Mouse (Mus musculus) MEL (cell line): Measurements from ENCODE around the gene P2rx2. TPM values are rescaled to one million over a fixed set of nuclear protein-coding genes. Genes with fewer than 3 reads are reported as not detected.

Experiments used
- DNase-seq: peaks from one replicate; pipeline ENCODE4 v3.0.0; 2011; ENCODE audit warnings: low read depth, low spot score
- H3K27ac ChIP-seq: 2 replicates; pipeline ENCODE4 v1.5.1; 2012; ENCODE audit warnings: low read depth, mild to moderate bottlenecking, control low read depth, low read length, moderate library complexity; ENCODE audit not compliant: control insufficient read depth
- H3K27me3 ChIP-seq, 2 experiments: fragments of 150-350 bp in 1 of 2; sonication (generic) in 1 of 2; 2 replicates each; pipeline ENCODE4 v1.6.1; 2012; ENCODE audit warnings: low read length in 2 of 2, mild to moderate bottlenecking in 2 of 2, improper control_type of control experiment in 1 of 2, moderate library complexity in 1 of 2; ENCODE audit not compliant: insufficient read depth in 2 of 2, control insufficient read depth in 1 of 2
- H3K36me3 ChIP-seq, 2 experiments: 2 replicates each; pipeline ENCODE4 v1.6.1; 2012 to 2014; ENCODE audit warnings: low read length in 2 of 2, improper control_type of control experiment in 1 of 2, inconsistent platforms in 1 of 2, mild to moderate bottlenecking in 1 of 2; ENCODE audit not compliant: insufficient read depth in 2 of 2, control insufficient read depth in 1 of 2
- H3K4me1 ChIP-seq, 2 experiments: fragments of 150-350 bp in 1 of 2; sonication (generic) in 1 of 2; 2 replicates each; pipeline ENCODE4 v1.6.1; 2012; ENCODE audit warnings: low read length in 2 of 2, improper control_type of control experiment in 1 of 2, mild to moderate bottlenecking in 1 of 2; ENCODE audit not compliant: insufficient read depth in 2 of 2, control insufficient read depth in 1 of 2
- H3K4me3 ChIP-seq, 2 experiments: fragments of 150-350 bp in 1 of 2; sonication (generic) in 1 of 2; 2 replicates each; pipeline ENCODE4 v1.5.1; 2012; ENCODE audit warnings: low read depth in 2 of 2, low read length in 2 of 2, mild to moderate bottlenecking in 2 of 2, moderate library complexity in 2 of 2, control low read depth in 1 of 2, improper control_type of control experiment in 1 of 2; ENCODE audit not compliant: control insufficient read depth in 1 of 2, insufficient read depth in 1 of 2
- H3K79me2 ChIP-seq: 2 replicates; pipeline ENCODE4 v1.6.1; 2012; ENCODE audit warnings: mild to moderate bottlenecking, low read length, moderate library complexity; ENCODE audit not compliant: control insufficient read depth, poor library complexity, insufficient read depth
- H3K9ac ChIP-seq: 2 replicates; pipeline ENCODE4 v1.6.1; 2012; ENCODE audit warnings: low read depth, mild to moderate bottlenecking, control low read depth, low read length, moderate library complexity; ENCODE audit not compliant: control insufficient read depth, poor library complexity, severe bottlenecking
- H3K9me3 ChIP-seq: fragments of 150-350 bp; sonication (generic); replicated peaks from 2 replicates; pipeline ENCODE4 v1.6.1; 2012; ENCODE audit warnings: mild to moderate bottlenecking, low read length, improper control_type of control experiment, moderate library complexity; ENCODE audit not compliant: insufficient read depth
- ETS1 ChIP-seq: IDR thresholded peaks from 2 replicates; pipeline ENCODE4 v1.6.1; 2012; ENCODE audit warnings: low read depth, mild to moderate bottlenecking, inconsistent platforms, low read length, improper control_type of control experiment, moderate library complexity
- GABPA ChIP-seq: IDR thresholded peaks from 2 replicates; pipeline ENCODE4 v1.6.1; 2012; ENCODE audit warnings: low read depth, mild to moderate bottlenecking, inconsistent platforms, low read length, improper control_type of control experiment, moderate library complexity
- KAT2A ChIP-seq: conservative IDR thresholded peaks from 2 replicates; pipeline ENCODE4 v1.6.1; 2012; ENCODE audit warnings: low read depth, low read length, improper control_type of control experiment, inconsistent platforms
- MEF2A ChIP-seq: IDR thresholded peaks from 2 replicates; pipeline ENCODE4 v1.6.1; 2014; ENCODE audit warnings: low read depth, mild to moderate bottlenecking, inconsistent platforms, low read length, improper control_type of control experiment; ENCODE audit not compliant: poor library complexity, insufficient replicate concordance, severe bottlenecking; ENCODE audit errors: extremely low read depth
- MXI1 ChIP-seq: IDR thresholded peaks from 2 replicates; pipeline ENCODE4 v1.6.1; 2011; ENCODE audit warnings: mild to moderate bottlenecking, low read depth, low read length, improper control_type of control experiment
- MYB ChIP-seq: IDR thresholded peaks from 2 replicates; pipeline ENCODE4 v1.6.1; 2011; ENCODE audit warnings: mild to moderate bottlenecking, low read depth, low read length, improper control_type of control experiment
- NELFE ChIP-seq: IDR thresholded peaks from 2 replicates; pipeline ENCODE4 v1.6.1; 2011; ENCODE audit warnings: low read depth, low read length, improper control_type of control experiment
- TBP ChIP-seq: IDR thresholded peaks from 2 replicates; pipeline ENCODE4 v1.8.0; 2011; ENCODE audit warnings: low read depth, low read length, improper control_type of control experiment
- USF1 ChIP-seq: IDR thresholded peaks from 2 replicates; pipeline ENCODE4 v1.6.1; 2014; ENCODE audit warnings: low read depth, mild to moderate bottlenecking, inconsistent platforms, low read length, improper control_type of control experiment, moderate library complexity
- USF2 ChIP-seq, 2 experiments: IDR thresholded peaks; 2 replicates each; pipeline ENCODE4 v1.6.1; 2011 to 2012; ENCODE audit warnings: improper control_type of control experiment in 2 of 2, low read length in 2 of 2, borderline replicate concordance in 1 of 2, inconsistent platforms in 1 of 2, low read depth in 1 of 2, mild to moderate bottlenecking in 1 of 2; ENCODE audit not compliant: insufficient read depth in 1 of 2
- ZKSCAN1 ChIP-seq: IDR thresholded peaks from 2 replicates; pipeline ENCODE4 v1.6.1; 2012; ENCODE audit warnings: low read depth, mild to moderate bottlenecking, inconsistent platforms, low read length, improper control_type of control experiment, moderate library complexity
- ZNF384 ChIP-seq: IDR thresholded peaks from 2 replicates; pipeline ENCODE4 v1.6.1; 2012; ENCODE audit warnings: low read depth, mild to moderate bottlenecking, inconsistent platforms, low read length, improper control_type of control experiment
- polyA plus RNA-seq, 2 experiments: library from polyadenylated mRNA; stranded (reverse) in 1 of 2; unstranded in 1 of 2; fragments of >175 nt in 1 of 2; fragments of >200 nt in 1 of 2; gene quantifications; 2 replicates each; pipeline versions ENCODE4 v1.2.1 to v1.2.4; 2012; ENCODE audit warnings: low replicate concordance in 2 of 2, low read depth in 1 of 2; ENCODE audit not compliant: insufficient read length in 2 of 2, insufficient read depth in 1 of 2, missing spikeins in 1 of 2
- total RNA-seq: library from RNA; depleted of rRNA; stranded (reverse); fragments of 300-350 nt; gene quantifications from 2 replicates; pipeline ENCODE4 v1.2.3, GENCODE M21; 2012

Gene P2rx2
- total and polyA plus RNA-seq, 3 experiments = 0.08 to 0.57 TPM; not detected in 1

GRCm38 (mm10) chr5:110345553-110345952 lies 2.5 kb upstream of the P2rx2 start:
- no peaks in the 10 kb centered on the region for H3K27me3 ChIP-seq
- H3K27ac ChIP-seq = no peak overlapping the region
- H3K36me3 ChIP-seq = no peaks in the 10 kb centered on the region
- H3K79me2 ChIP-seq = no peaks in the 10 kb centered on the region
- H3K9ac ChIP-seq = no peak overlapping the region
- no peaks in the 10 kb centered on the region for H3K4me1 ChIP-seq
- H3K9me3 ChIP-seq = no peaks in the 10 kb centered on the region
- no peak for DNase-seq
- TF ChIP-seq MYB = no peak
- TF ChIP-seq TBP = peak; percentile 88
- no peak overlapping the region for H3K4me3 ChIP-seq

- no peak for DNase-seq
- no peak within 1 kb of the TSS for H3K4me3 ChIP-seq
- TF ChIP-seq ZNF384 = no peak
- no peak for TF ChIP-seq ZKSCAN1
- TF ChIP-seq ETS1 = no peak
- no peak for TF ChIP-seq KAT2A
- no peak for TF ChIP-seq USF2 (IDR thresholded peaks at IDR 0.05; ENCODE audit: borderline replicate concordance in 1 of 2, insufficient read depth in 1 of 2, low read depth in 1 of 2, low read length in 2 of 2)
- no peak for TF ChIP-seq USF1
- no peak for TF ChIP-seq MXI1
- H3K9me3 ChIP-seq = no peaks in the 10 kb centered on the region
- H3K9ac ChIP-seq = no peak within 1 kb of the TSS
- no peaks in the 10 kb centered on the region for H3K27me3 ChIP-seq
- H3K4me1 ChIP-seq = no peaks in the 10 kb centered on the region
- H3K36me3 ChIP-seq = no peaks in the 10 kb centered on the region
- H3K79me2 ChIP-seq = no peaks in the 10 kb centered on the region
- H3K27ac ChIP-seq = no peak within 1 kb of the TSS
These were observed 1.5 kb upstream of the P2rx2 start, which contains the start of gene Lrcol1 for GRCm38 (mm10) chr5:110344524-110344923. TSS of gene Lrcol1 (plus strand) at chr5:110344730.

DNA sequence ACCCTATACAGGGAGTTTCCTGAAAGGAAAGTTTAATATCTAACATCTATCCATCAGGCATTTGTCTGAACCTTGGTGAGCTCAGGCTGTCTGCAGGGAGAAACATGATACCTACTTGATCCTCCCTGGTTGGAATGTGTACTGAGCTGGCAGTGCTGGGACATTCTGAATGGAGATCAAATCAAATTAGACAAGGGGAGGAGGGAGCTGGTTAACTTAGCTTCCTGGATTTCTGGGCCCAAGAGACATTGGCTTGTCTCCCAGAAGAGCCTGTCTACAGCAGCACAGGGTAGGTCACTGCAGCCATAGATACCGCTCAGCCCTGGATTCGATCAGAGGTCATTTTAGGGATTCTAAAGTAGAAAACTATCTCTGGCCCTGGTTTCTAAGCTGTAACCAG lies 4.2 kb downstream of the P2rx2 start:
- Histone ChIP-seq H3K9me3 (no peaks in the 10 kb centered on the region), H3K79me2 (no peaks in the 10 kb centered on the region), H3K36me3 (peaks cover 0 to 11% of the 10 kb centered on the region in 2 experiments; a peak in 3 of 4 replicates), H3K27me3 (no peaks in the 10 kb centered on the region), H3K4me3 (no peak overlapping the region), H3K27ac (no peak overlapping the region), H3K9ac (no peak overlapping the region), H3K4me1 (0 out of 4 replicates have a peak, but pooled peaks cover 0 to 2% of the 10 kb centered on the region in 2 experiments)
- DNase-seq = peak; percentile 30
- no peak for TF ChIP-seq MXI1
- no peak for TF ChIP-seq ZKSCAN1
- TF ChIP-seq GABPA = no peak
- TF ChIP-seq NELFE = no peak
- TF ChIP-seq MEF2A = no peak
- no peak for TF ChIP-seq ETS1
